Mouse (Mus musculus) intestine, embryonic 16.5 days (tissue): ENCODE results near the gene Il1rap. TPM values are rescaled to one million over a fixed set of nuclear protein-coding genes. Genes with fewer than 3 reads are reported as not detected.

Source experiments
- ATAC-seq: fragments of 200-750 bp; cut with Nextera tagmentation; 2 replicates; pipeline ENCODE4 v1.8.0; 2017; ENCODE audit warnings: moderate TSS enrichment, moderate library complexity
- H3K27ac ChIP-seq: fragments of 300-500 bp; sonication (generic); 2 replicates; pipeline ENCODE4 v1.5.1; 2014; ENCODE audit warnings: mild to moderate bottlenecking, low read length
- H3K27me3 ChIP-seq: fragments of 300-500 bp; sonication (generic); replicated peaks from 2 replicates; pipeline ENCODE4 v1.6.1; 2014; ENCODE audit warnings: low read length, control low read depth, mixed read lengths; ENCODE audit not compliant: control insufficient read depth, insufficient read depth
- H3K36me3 ChIP-seq: fragments of 300-500 bp; sonication (generic); 2 replicates; pipeline ENCODE4 v1.6.1; 2014; ENCODE audit warnings: low read length, control low read depth; ENCODE audit not compliant: control insufficient read depth, insufficient read depth
- H3K4me1 ChIP-seq: fragments of 300-500 bp; sonication (generic); 2 replicates; pipeline ENCODE4 v1.6.1; 2014; ENCODE audit warnings: low read length, control low read depth, mixed read lengths; ENCODE audit not compliant: control insufficient read depth, insufficient read depth
- H3K4me2 ChIP-seq: fragments of 300-500 bp; sonication (generic); 2 replicates; pipeline ENCODE4 v1.6.1; 2014; ENCODE audit warnings: low read depth, low read length, control low read depth
- H3K4me3 ChIP-seq: fragments of 300-500 bp; sonication (generic); 2 replicates; pipeline ENCODE4 v1.5.1; 2014; ENCODE audit warnings: mild to moderate bottlenecking, low read length
- H3K9ac ChIP-seq: fragments of 300-500 bp; sonication (generic); 2 replicates; pipeline ENCODE4 v1.6.1; 2014; ENCODE audit warnings: low read depth, low read length
- H3K9me3 ChIP-seq: fragments of 300-500 bp; sonication (generic); 2 replicates; pipeline ENCODE4 v1.6.1; 2016; ENCODE audit warnings: low read length, control low read depth; ENCODE audit not compliant: control insufficient read depth
- WGBS: fragments of 180-500 bp; shearing (Covaris S2); extraction: QIAGEN DNeasy Blood & Tissue Kit; methylation state at CpG from one replicate; pipeline ENCODE4 v1.1.7; 2014; 5-methylcytosine and 5-hydroxymethylcytosine counted together
- polyA plus RNA-seq: library from polyadenylated mRNA; unstranded; fragments of >200 nt; fragmentation: Nextera tagmentation; extraction: Ambion mirVana; gene quantifications from 2 replicates; pipeline ENCODE4 v1.2.1, GENCODE M21; 2015

Gene Il1rap
- polyA plus RNA-seq, 1 experiment from 2014 or later: 4.6 TPM

DNA sequence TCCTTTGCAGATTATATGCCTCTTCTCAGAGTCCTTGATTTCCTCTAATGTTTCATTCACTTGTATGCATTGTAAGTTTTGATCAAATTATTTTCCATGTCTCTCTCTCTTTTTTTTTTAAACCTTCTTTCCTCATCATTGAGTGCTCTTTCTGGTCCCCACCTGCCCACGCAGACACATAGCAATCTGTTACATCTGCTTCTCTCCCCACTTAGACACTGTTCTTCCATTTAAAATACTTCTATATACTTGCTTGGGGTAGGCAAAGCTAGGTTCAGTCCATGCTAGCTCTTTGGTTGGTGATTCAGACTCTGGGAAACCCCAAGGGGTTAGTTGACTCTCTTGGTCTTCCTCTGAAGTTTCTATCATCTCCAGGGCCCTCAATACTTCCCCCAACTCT lies 20.0 kb downstream of the Il1rap start:
- ATAC-seq: no peak
- Histone ChIP-seq H3K27ac (no peak overlapping the region), H3K9ac (no peak overlapping the region), H3K4me1 (no peaks in the 10 kb centered on the region), H3K36me3 (no peaks in the 10 kb centered on the region), H3K27me3 (no peaks in the 10 kb centered on the region), H3K9me3 (no peaks in the 10 kb centered on the region), H3K4me3 (no peak overlapping the region), H3K4me2 (no peak overlapping the region)
- WGBS: 89% methylated on average over 1 of the region's 1 CpGs

DNA sequence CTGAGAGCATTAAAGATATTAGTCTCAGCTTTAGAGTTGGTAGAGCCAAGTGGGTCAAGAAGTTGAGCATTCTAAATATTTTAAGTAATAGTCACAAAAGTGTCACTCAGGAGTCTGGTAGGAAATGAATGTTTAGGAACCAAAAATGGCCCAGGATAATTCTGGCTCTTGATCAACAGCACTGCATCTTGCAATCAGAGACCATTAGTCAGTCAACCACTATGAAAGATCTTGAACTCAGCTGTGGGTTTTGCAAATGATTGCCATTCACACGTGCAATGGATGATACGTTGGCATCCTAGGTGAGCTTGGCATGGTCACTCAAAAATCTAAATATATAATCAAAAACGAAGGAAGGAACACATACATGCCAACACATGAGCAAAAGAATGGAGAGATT lies 23.1 kb downstream of the Il1rap start:
- H3K4me1 ChIP-seq: no peaks in the 10 kb centered on the region
- no peak for ATAC-seq

DNA sequence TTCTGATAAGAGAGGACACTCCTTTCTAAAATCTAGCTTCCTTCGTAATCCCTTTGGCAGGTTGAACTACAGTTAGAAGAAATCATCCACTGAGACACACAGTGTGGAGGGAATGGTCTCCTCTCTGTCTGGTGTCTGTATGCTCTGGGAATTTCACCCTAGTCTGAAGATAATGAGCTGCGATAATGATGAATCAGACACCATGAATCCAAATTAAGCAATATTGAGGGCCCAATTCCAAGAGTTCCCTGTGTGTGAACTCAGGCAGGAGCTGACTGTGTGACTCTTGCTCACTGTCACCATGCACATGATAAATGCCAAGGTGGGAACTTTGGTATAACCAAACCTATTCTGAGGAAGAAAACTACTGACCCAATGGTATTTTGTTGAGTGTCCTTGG lies 26.5 kb downstream of the Il1rap start:
- Histone ChIP-seq H3K4me3 (no peak overlapping the region), H3K27ac (no peak overlapping the region), H3K4me1 (no peaks in the 10 kb centered on the region), H3K9ac (no peak overlapping the region), H3K27me3 (no peaks in the 10 kb centered on the region), H3K4me2 (no peak overlapping the region), H3K9me3 (no peaks in the 10 kb centered on the region), H3K36me3 (no peaks in the 10 kb centered on the region)
- no peak for ATAC-seq
- WGBS: 94% methylated on average over 2 of the region's 2 CpGs

More for the DNA sequence above, 23.1 kb downstream of the Il1rap start:
- H3K27ac ChIP-seq: no peak overlapping the region
- H3K9ac ChIP-seq: no peak overlapping the region
- H3K4me2 ChIP-seq: no peak overlapping the region
- no peaks in the 10 kb centered on the region for H3K36me3 ChIP-seq
- no peak overlapping the region for H3K4me3 ChIP-seq
- WGBS: 85% methylated on average over 3 of the region's 3 CpGs
- H3K27me3 ChIP-seq: no peaks in the 10 kb centered on the region
- H3K9me3 ChIP-seq: no peaks in the 10 kb centered on the region

DNA sequence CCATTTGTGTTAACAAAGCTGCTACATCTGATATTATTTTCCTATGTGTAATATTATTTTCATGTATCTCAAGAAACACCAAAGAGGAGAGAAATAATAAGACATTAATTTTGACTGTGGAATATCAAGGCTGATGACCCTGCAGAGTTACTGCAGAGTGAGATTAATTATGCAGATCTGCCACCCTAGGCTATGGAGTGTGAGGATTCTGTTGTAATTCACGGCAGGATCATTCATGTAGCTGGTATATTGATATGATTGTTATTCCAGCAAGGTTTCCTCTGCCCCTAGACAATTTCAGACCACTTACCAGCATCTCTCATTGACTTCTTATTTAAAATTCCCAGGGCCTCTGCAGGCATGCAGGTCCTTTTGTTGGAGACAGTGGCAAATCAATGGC lies 29.0 kb downstream of the Il1rap start:
- 81% methylated on average over 1 of the region's 1 CpGs for WGBS
- no peak overlapping the region for H3K4me3 ChIP-seq
- no peak for ATAC-seq
- no peaks in the 10 kb centered on the region for H3K4me1 ChIP-seq
- no peaks in the 10 kb centered on the region for H3K36me3 ChIP-seq
- H3K9me3 ChIP-seq: no peaks in the 10 kb centered on the region
- no peak overlapping the region for H3K27ac ChIP-seq
- H3K4me2 ChIP-seq: no peak overlapping the region
- H3K27me3 ChIP-seq: no peaks in the 10 kb centered on the region
- no peak overlapping the region for H3K9ac ChIP-seq

DNA sequence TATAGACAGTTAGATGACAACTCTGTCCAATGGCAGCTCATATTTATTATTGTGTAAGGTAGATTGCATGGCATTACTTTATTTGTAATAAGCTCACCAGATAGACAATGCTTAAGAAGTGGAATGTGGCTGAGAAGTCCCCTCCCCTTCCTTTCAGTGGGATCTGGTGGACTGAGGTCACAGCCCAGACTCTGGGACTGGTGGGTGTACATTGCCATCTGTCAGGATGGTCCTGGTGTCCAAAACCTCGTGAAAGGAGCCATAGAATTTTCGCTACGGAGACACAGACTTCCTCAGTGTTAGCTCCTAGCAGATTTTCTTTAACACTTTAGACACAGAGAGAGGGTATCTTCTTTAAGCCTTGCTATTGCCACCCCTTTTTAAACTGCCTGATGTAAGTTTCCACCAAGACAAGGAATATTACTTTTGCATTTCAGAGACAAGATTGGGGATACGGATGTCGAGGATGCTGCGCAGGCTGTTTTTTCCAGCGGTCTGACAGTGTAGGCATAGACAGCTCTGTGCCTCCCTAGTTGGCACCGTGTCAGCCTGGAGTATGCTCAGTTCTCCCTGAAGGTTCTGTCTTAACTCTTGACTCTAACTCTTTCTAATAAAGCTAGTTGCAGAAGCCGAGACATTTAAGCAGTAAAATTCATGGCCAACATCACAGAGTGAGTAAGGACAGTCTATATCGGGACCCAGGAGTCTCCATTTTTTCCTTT lies 31.2 kb downstream of the Il1rap start:
- no peak overlapping the region for H3K4me2 ChIP-seq
- no peak overlapping the region for H3K27ac ChIP-seq
- ATAC-seq: no peak
- no peaks in the 10 kb centered on the region for H3K27me3 ChIP-seq
- no peaks in the 10 kb centered on the region for H3K4me1 ChIP-seq
- H3K9ac ChIP-seq: no peak overlapping the region
- no peaks in the 10 kb centered on the region for H3K36me3 ChIP-seq
- 80% methylated on average over 10 of the region's 10 CpGs for WGBS
- no peaks in the 10 kb centered on the region for H3K9me3 ChIP-seq
- H3K4me3 ChIP-seq: no peak overlapping the region

DNA sequence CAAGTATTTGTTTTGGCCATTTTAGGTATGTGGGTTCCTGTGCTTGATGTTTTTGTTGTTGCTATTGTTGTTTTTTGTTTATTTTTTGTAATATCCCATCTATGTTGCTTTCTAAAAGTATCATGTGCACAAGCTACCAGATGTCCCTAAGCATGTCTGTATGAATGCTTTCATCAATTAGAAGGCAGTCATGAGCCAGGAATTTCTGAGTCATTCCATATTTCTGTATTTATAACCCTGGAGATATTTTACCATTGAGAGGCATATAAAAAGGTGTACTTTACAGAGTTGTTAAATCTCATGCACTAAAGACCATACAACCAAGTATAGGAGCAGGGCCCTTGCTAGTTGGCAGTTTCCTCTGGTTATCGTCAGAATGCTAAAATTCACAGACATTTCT lies 41.6 kb downstream of the Il1rap start:
- WGBS: 57% methylated on average over 1 of the region's 1 CpGs
- no peaks in the 10 kb centered on the region for H3K36me3 ChIP-seq
- H3K27me3 ChIP-seq: no peaks in the 10 kb centered on the region
- no peak overlapping the region for H3K27ac ChIP-seq
- H3K9ac ChIP-seq: no peak overlapping the region
- no peaks in the 10 kb centered on the region for H3K9me3 ChIP-seq
- H3K4me2 ChIP-seq: no peak overlapping the region
- H3K4me3 ChIP-seq: no peak overlapping the region
- no peaks in the 10 kb centered on the region for H3K4me1 ChIP-seq
- ATAC-seq: no peak

DNA sequence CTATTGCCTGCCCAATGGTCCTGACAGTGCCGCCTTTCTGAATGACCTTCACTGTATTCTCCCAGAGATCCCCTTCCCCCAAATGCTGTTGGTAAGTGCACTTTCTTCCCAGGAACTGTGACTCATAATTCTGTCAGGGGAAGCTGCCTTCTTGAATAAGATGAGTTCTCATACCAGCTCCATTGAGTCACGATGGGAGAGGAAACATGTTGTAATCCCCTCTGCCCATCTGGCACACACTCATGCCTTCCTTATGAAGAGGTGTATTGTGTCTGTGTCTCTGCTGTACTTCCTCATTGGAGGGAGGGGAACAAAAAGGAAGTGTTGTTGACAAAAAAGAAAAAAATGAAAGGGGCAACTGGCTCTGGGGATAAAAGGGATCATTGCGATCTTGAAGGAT lies 44.6 kb downstream of the Il1rap start:
- ATAC-seq: no peak
- H3K9ac ChIP-seq: no peak overlapping the region
- WGBS: 80% methylated on average over 3 of the region's 3 CpGs

DNA sequence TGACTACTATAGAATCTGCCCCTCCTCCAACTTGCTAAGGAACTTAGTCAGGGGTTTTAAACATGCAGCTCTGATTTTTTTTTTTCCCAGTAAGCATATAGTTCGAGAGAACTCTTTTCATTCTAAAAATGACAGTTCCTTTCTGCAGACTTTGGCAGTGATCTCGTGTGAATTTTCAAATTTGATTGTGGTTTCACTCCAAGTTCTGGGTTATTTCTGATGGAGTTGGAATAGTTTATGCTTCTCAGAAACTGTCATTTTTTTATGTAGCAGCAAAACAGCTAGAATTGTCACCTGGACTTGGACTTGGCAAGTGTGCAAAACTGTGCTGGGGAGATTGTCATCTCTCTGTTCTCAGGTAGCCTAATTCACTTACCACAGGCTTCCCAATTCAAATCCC lies 53.3 kb downstream of the Il1rap start:
- Histone ChIP-seq H3K4me3 (no peak overlapping the region), H3K27ac (no peak overlapping the region), H3K27me3 (no peaks in the 10 kb centered on the region), H3K9me3 (no peaks in the 10 kb centered on the region), H3K4me2 (no peak overlapping the region), H3K4me1 (no peaks in the 10 kb centered on the region), H3K9ac (no peak overlapping the region), H3K36me3 (no peaks in the 10 kb centered on the region)
- WGBS: 67% methylated on average over 2 of the region's 2 CpGs
- ATAC-seq: no peak

More for the DNA sequence above, 44.6 kb downstream of the Il1rap start:
- Histone ChIP-seq H3K36me3 (no peaks in the 10 kb centered on the region), H3K9me3 (no peaks in the 10 kb centered on the region), H3K4me1 (no peaks in the 10 kb centered on the region), H3K4me3 (no peak overlapping the region), H3K4me2 (no peak overlapping the region), H3K27ac (no peak overlapping the region), H3K27me3 (no peaks in the 10 kb centered on the region)

DNA sequence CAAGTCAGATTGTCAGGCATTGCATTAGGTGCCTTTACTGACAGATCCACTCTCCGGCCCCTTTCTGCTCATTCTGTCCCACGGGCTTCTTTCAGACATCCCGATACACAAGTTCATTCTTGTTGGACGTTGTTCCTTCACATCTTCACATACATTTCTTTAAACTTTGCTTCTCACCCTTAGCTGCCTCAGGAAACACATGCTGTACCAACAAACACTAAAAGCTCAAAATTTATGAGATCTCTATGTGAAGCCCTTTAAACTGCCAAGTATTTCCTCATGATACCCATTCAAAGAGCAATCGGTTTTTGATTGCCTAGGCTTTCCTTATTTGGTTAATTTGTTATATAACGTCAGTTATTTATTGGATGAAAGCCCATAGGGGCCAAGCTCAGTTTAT lies 61.6 kb downstream of the Il1rap start:
- H3K27me3 ChIP-seq: no peaks in the 10 kb centered on the region
- WGBS: 74% methylated on average over 6 of the region's 6 CpGs
- no peak overlapping the region for H3K27ac ChIP-seq
- H3K36me3 ChIP-seq: no peaks in the 10 kb centered on the region
- H3K9me3 ChIP-seq: no peaks in the 10 kb centered on the region
- no peak overlapping the region for H3K4me2 ChIP-seq
- no peak for ATAC-seq
- H3K4me3 ChIP-seq: no peak overlapping the region
- H3K9ac ChIP-seq: no peak overlapping the region
- no peaks in the 10 kb centered on the region for H3K4me1 ChIP-seq

DNA sequence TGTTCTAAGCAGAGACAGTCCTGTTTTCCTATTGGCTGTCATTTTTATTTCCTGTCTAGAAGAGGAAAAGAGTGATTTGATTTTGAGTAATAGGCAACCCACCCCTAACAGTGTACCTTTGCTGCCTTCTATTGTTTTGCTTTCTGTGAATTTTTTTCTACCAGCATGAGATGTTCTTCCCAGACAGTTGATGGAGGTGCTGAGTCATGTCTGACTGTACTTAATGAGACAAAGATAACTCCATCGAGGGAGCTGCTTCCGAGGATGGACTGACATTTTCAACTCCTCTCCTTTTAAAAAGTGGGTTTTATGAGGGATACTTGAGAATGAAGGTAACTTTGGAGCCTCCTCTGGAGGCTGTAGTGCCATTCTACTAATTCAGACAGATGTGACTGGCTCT lies 64.6 kb downstream of the Il1rap start:
- no peak for ATAC-seq
- Histone ChIP-seq H3K27me3 (no peaks in the 10 kb centered on the region), H3K9me3 (no peaks in the 10 kb centered on the region), H3K27ac (no peak overlapping the region), H3K4me2 (no peak overlapping the region), H3K36me3 (no peaks in the 10 kb centered on the region), H3K9ac (no peak overlapping the region), H3K4me1 (no peaks in the 10 kb centered on the region), H3K4me3 (no peak overlapping the region)
- 67% methylated on average over 2 of the region's 2 CpGs for WGBS
